Mouse (Mus musculus) heart, adult 2 months (tissue): ENCODE measurements around the gene Prex1.

Experiments used
- CTCF ChIP-seq: fragments of 200-600 bp; IDR thresholded peaks from 2 replicates; pipeline ENCODE4 v1.8.1; 2022; ENCODE audit warnings: antibody characterized with exemption, mild to moderate bottlenecking, moderate library complexity
- EP300 ChIP-seq: fragments of 200-500 bp; IDR thresholded peaks from 2 replicates; pipeline ENCODE4 v1.6.1; 2011; ENCODE audit warnings: low read depth, low read length, control low read depth; ENCODE audit not compliant: insufficient read depth

GRCm38 (mm10) chr2:166662595-166663160 lies 51.0 kb downstream of the Prex1 start:
- no peak for TF ChIP-seq CTCF
- no peak for TF ChIP-seq EP300
